Mouse (Mus musculus): ENCODE results near the gene Prss53. TPM values are rescaled to one million over a fixed set of nuclear protein-coding genes. Genes with fewer than 3 reads are reported as not detected.
"Not testable (repeated sequence)": the region's sequence is repeated elsewhere in the genome, so short reads cannot be mapped to it uniquely, and the experiment has no call there.

Prss53 gene
- total RNA-seq, 2 experiments from 2014 or later = 1.5 to 1.6 TPM

GRCm38 (mm10) chr7:127875627-127876001, 15.2 kb downstream of the Prss53 start:
- peak; percentile 94 for DNase-seq

- no peak for DNase-seq
These were observed 15.8 kb downstream of the Prss53 start for GRCm38 (mm10) chr7:127874812-127875626.

- no peak for DNase-seq
These were observed 20.5 kb downstream of the Prss53 start for GRCm38 (mm10) chr7:127870136-127870821.

GRCm38 (mm10) chr7:127869149-127869810, 21.5 kb downstream of the Prss53 start:
- peak; percentile 48 for DNase-seq

- DNase-seq = no peak
These were observed 23.1 kb downstream of the Prss53 start for GRCm38 (mm10) chr7:127867641-127868040.

GRCm38 (mm10) chr7:127866434-127866833, 24.3 kb downstream of the Prss53 start:
- DNase-seq = no peak

GRCm38 (mm10) chr7:127858258-127858657, 32.5 kb downstream of the Prss53 start:
- no peak for DNase-seq

GRCm38 (mm10) chr7:127850906-127851305, 39.9 kb downstream of the Prss53 start:
- DNase-seq = peak; percentile 59

- peak; percentile 38 for DNase-seq
These were observed 40.5 kb downstream of the Prss53 start for GRCm38 (mm10) chr7:127849973-127850875.

- DNase-seq = peak; percentile 78
These were observed 48.6 kb downstream of the Prss53 start for GRCm38 (mm10) chr7:127842001-127842718.

GRCm38 (mm10) chr7:127841340-127842000, 49.3 kb downstream of the Prss53 start:
- peak; percentile 95 for DNase-seq

- peak; percentile 65 for DNase-seq
These were observed 49.9 kb downstream of the Prss53 start for GRCm38 (mm10) chr7:127840886-127841285.

- DNase-seq = not testable (repeated sequence)
These were observed 50.7 kb downstream of the Prss53 start for GRCm38 (mm10) chr7:127840031-127840430.

- DNase-seq = not testable (repeated sequence)
These were observed 52.9 kb downstream of the Prss53 start for GRCm38 (mm10) chr7:127837878-127838277.

- DNase-seq = no peak
These were observed 53.3 kb downstream of the Prss53 start for GRCm38 (mm10) chr7:127837473-127837872.

Other genes with a start within 250 kb of the Prss53 start
- gene Bcl7c, start 182.0 kb downstream of the Prss53 start, total RNA-seq (2021) = 10 to 100 TPM; 41.2 to 41.7 TPM
- gene Ctf1, start 178.2 kb downstream of the Prss53 start, total RNA-seq (2021) = 10 to 100 TPM; 13.8 to 15.1 TPM
- gene Ctf2, start 158.8 kb downstream of the Prss53 start, total RNA-seq (2021) = not detected
- gene Fbxl19, start 146.4 kb downstream of the Prss53 start, total RNA-seq (2021) = 1 to 10 TPM; 1.9 to 2.4 TPM
- gene Orai3, start 121.2 kb downstream of the Prss53 start, total RNA-seq (2021) = 1 to 10 TPM; 8.9 to 9.5 TPM
- gene Setd1a, start 114.3 kb downstream of the Prss53 start, total RNA-seq (2021) = 10 to 100 TPM; 15.0 to 15.4 TPM
- gene Gm49388, start 105.4 kb downstream of the Prss53 start, total RNA-seq (2021) = 1 to 10 TPM; 2.4 to 2.5 TPM
- 1 to 10 TPM; 4.4 to 9.1 TPM for gene Hsd3b7, start 90.4 kb downstream of the Prss53 start, total RNA-seq (2021)
- gene Stx4a, start 66.7 kb downstream of the Prss53 start, total RNA-seq (2021) = 10 to 100 TPM; 46.4 to 47.2 TPM
- gene Stx1b, start 66.4 kb downstream of the Prss53 start, total RNA-seq (2021) = 1 to 10 TPM in 1 of 2 experiments, under 1 TPM in 1; 0.64 to 1.2 TPM
- 10 to 100 TPM; 11.3 to 11.8 TPM for gene Zfp646, start 14.7 kb downstream of the Prss53 start, total RNA-seq (2021)
- 1 to 10 TPM; 2.8 to 4.5 TPM for gene Zfp668, start 14.1 kb downstream of the Prss53 start, total RNA-seq (2021)
- not detected for gene Gm21974, start 4.5 kb upstream of the Prss53 start, total RNA-seq (2021)
- 10 to 100 TPM; 12.7 to 18.3 TPM for gene Vkorc1, start 4.6 kb upstream of the Prss53 start, total RNA-seq (2021)
- 100 to 1,000 TPM; 142 to 143 TPM for gene Bckdk, start 13.1 kb upstream of the Prss53 start, total RNA-seq (2021)
- 10 to 100 TPM; 19.9 to 20.0 TPM for gene Kat8, start 21.5 kb upstream of the Prss53 start, total RNA-seq (2021)
- gene Prss8, start 39.1 kb upstream of the Prss53 start, total RNA-seq (2021) = not detected
- gene Prss36, start 55.8 kb upstream of the Prss53 start, total RNA-seq (2021) = 1 to 10 TPM; 4.4 to 6.1 TPM
- 10 to 100 TPM; 76.2 to 78.4 TPM for gene Fus, start 76.5 kb upstream of the Prss53 start, total RNA-seq (2021)
- under 1 TPM; 0.72 to 0.82 TPM for gene Pycard, start 102.9 kb upstream of the Prss53 start, total RNA-seq (2021)
- 100 to 1,000 TPM; 235 to 294 TPM for gene Trim72, start 113.0 kb upstream of the Prss53 start, total RNA-seq (2021)
- gene Itgam, start 171.7 kb upstream of the Prss53 start, total RNA-seq (2021) = 1 to 10 TPM; 1.1 to 2.6 TPM
- not detected for gene Gm49368, start 171.7 kb upstream of the Prss53 start, total RNA-seq (2021)
- gene Itgax, start 238.6 kb upstream of the Prss53 start, total RNA-seq (2021) = under 1 TPM in 1 of 2 experiments, not detected in 1; 0.21 TPM